Mouse (Mus musculus) lung, postnatal 0 days (tissue): ENCODE data around the gene Trim31. TPM values are rescaled to one million over a fixed set of nuclear protein-coding genes. Genes with fewer than 3 reads are reported as not detected.

Source experiments
- ATAC-seq: fragments of 200-750 bp; cut with Nextera tagmentation; 2 replicates; pipeline ENCODE4 v1.8.0; 2017; ENCODE audit warnings: moderate library complexity
- DNase-seq: peaks from one replicate; pipeline ENCODE4 v3.0.0-alpha.2; 2016; ENCODE audit warnings: low spot score
- H3K27ac ChIP-seq: fragments of 300-500 bp; sonication (generic); 2 replicates; pipeline ENCODE4 v1.5.1; 2014; ENCODE audit warnings: antibody characterized with exemption, mild to moderate bottlenecking, low read length, mixed read lengths
- H3K27me3 ChIP-seq: fragments of 300-500 bp; sonication (generic); replicated peaks from 2 replicates; pipeline ENCODE4 v1.6.1; 2014; ENCODE audit warnings: low read length, mixed read lengths; ENCODE audit not compliant: insufficient read depth
- H3K36me3 ChIP-seq: fragments of 300-500 bp; sonication (generic); 2 replicates; pipeline ENCODE4 v1.6.1; 2014; ENCODE audit warnings: low read length, mixed read lengths; ENCODE audit not compliant: insufficient read depth
- H3K4me1 ChIP-seq: fragments of 300-500 bp; sonication (generic); 2 replicates; pipeline ENCODE4 v1.6.1; 2014; ENCODE audit warnings: antibody characterized with exemption, low read depth, low read length, mixed read lengths; ENCODE audit not compliant: insufficient read depth
- H3K4me2 ChIP-seq: fragments of 300-500 bp; sonication (generic); replicated peaks from 2 replicates; pipeline ENCODE4 v1.6.1; 2014; ENCODE audit warnings: low read depth, mild to moderate bottlenecking, low read length, moderate library complexity, mixed read lengths
- H3K4me3 ChIP-seq: fragments of 300-500 bp; sonication (generic); 2 replicates; pipeline ENCODE4 v1.5.1; 2014; ENCODE audit warnings: low read depth, low read length
- H3K9ac ChIP-seq: fragments of 300-500 bp; sonication (generic); replicated peaks from 2 replicates; pipeline ENCODE4 v1.6.1; 2014; ENCODE audit warnings: low read depth, mild to moderate bottlenecking
- H3K9me3 ChIP-seq: fragments of 300-500 bp; sonication (generic); 2 replicates; pipeline ENCODE4 v1.6.1; 2016; ENCODE audit warnings: low read length, mixed read lengths
- CTCF ChIP-seq: IDR thresholded peaks from 2 replicates; pipeline ENCODE4 v1.5.1; 2016; ENCODE audit warnings: antibody characterized with exemption, mild to moderate bottlenecking
- EP300 ChIP-seq: IDR thresholded peaks from 2 replicates; pipeline ENCODE4 v1.6.1; 2016; ENCODE audit warnings: antibody characterized with exemption, mild to moderate bottlenecking, control low read depth
- WGBS: fragments of 180-500 bp; shearing (Covaris S2); extraction: QIAGEN DNeasy Blood & Tissue Kit; methylation state at CpG from one replicate; pipeline ENCODE4 v1.1.7; 2014; 5-methylcytosine and 5-hydroxymethylcytosine counted together
- polyA plus RNA-seq: library from polyadenylated mRNA; unstranded; fragments of >200 nt; fragmentation: Nextera tagmentation; extraction: Ambion mirVana; gene quantifications from 2 replicates; pipeline ENCODE4 v1.2.1, GENCODE M21; 2015

The Trim31 gene
- polyA plus RNA-seq, 1 experiment from 2014 or later: not detected

- Histone ChIP-seq H3K27me3 (peaks cover 22% of the 10 kb centered on the region; the same call in 1 of the 2 replicates), H3K4me1 (peaks cover 11% of the 10 kb centered on the region; the same call in 1 of the 2 replicates), H3K4me2 (peak overlapping the region; percentile 85), H3K9me3 (no peaks in the 10 kb centered on the region), H3K4me3 (peak overlapping the region; percentile 42), H3K36me3 (no peaks in the 10 kb centered on the region), H3K27ac (no peak overlapping the region), H3K9ac (peak overlapping the region; percentile 32; the same call in 1 of the 2 replicates)
- DNase-seq (peak; percentile 26), ATAC-seq (no peak)
- WGBS: 2% methylated on average over 57 of the region's 62 CpGs
- TF ChIP-seq EP300 (no peak), CTCF (peak; percentile 55)
Observed at GRCm38 (mm10) chr17:36947051-36947819, 49.3 kb downstream of the Trim31 start.

- H3K27ac ChIP-seq: no peak overlapping the region
- DNase-seq (no peak), ATAC-seq (no peak)
- TF ChIP-seq CTCF (no peak), EP300 (no peak)
- peaks cover 15% of the 10 kb centered on the region; the same call in 1 of the 2 replicates for H3K27me3 ChIP-seq
- H3K4me3 ChIP-seq: no peak overlapping the region
- H3K4me2 ChIP-seq: no peak overlapping the region
- H3K4me1 ChIP-seq: peaks cover 11% of the 10 kb centered on the region; the same call in 1 of the 2 replicates
- H3K9me3 ChIP-seq: no peaks in the 10 kb centered on the region
- WGBS: 73% methylated on average over 1 of the region's 1 CpGs
- no peaks in the 10 kb centered on the region for H3K36me3 ChIP-seq
- no peak overlapping the region for H3K9ac ChIP-seq
Observed at GRCm38 (mm10) chr17:36948286-36948685, 50.4 kb downstream of the Trim31 start.

- 89% methylated on average over 8 of the region's 8 CpGs for WGBS
- no peak overlapping the region for H3K4me3 ChIP-seq
- no peaks in the 10 kb centered on the region for H3K36me3 ChIP-seq
- H3K4me2 ChIP-seq: no peak overlapping the region
- TF ChIP-seq CTCF: no peak
- TF ChIP-seq EP300: no peak
- peaks cover 11% of the 10 kb centered on the region; the same call in 1 of the 2 replicates for H3K4me1 ChIP-seq
- peaks cover 10% of the 10 kb centered on the region; the same call in 1 of the 2 replicates for H3K27me3 ChIP-seq
- H3K9me3 ChIP-seq: no peaks in the 10 kb centered on the region
- no peak for DNase-seq
- no peak overlapping the region for H3K9ac ChIP-seq
- ATAC-seq: no peak
- H3K27ac ChIP-seq: no peak overlapping the region
Observed at GRCm38 (mm10) chr17:36949265-36949664, 51.3 kb downstream of the Trim31 start.

- ATAC-seq (peak; percentile 98), DNase-seq (peak; percentile 99)
- Histone ChIP-seq H3K27ac (peak within 1 kb of the TSS; percentile 84), H3K4me3 (peak within 1 kb of the TSS; percentile 65), H3K9ac (peak within 1 kb of the TSS; percentile 73), H3K4me2 (peak within 1 kb of the TSS; percentile 58), H3K36me3 (0 out of 2 replicates have a peak, but pooled peaks cover 7% of the 10 kb centered on the region), H3K9me3 (no peaks in the 10 kb centered on the region), H3K27me3 (no peaks in the 10 kb centered on the region), H3K4me1 (peaks cover 11% of the 10 kb centered on the region; the same call in 1 of the 2 replicates)
- WGBS: 2% methylated on average over 36 of the region's 36 CpGs
- TF ChIP-seq CTCF: no peak
- TF ChIP-seq EP300: peak; percentile 68; the same call in 1 of the 2 replicates
Observed at GRCm38 (mm10) chr17:36950981-36951947, 53.3 kb downstream of the Trim31 start, which contains the start of gene Ppp1r11. Ppp1r11 (minus strand) TSS chr17:36951741.

- H3K36me3 ChIP-seq: 0 out of 2 replicates have a peak, but pooled peaks cover 7% of the 10 kb centered on the region
- no peaks in the 10 kb centered on the region for H3K27me3 ChIP-seq
- no peak overlapping the region for H3K4me2 ChIP-seq
- no peak overlapping the region for H3K27ac ChIP-seq
- no peaks in the 10 kb centered on the region for H3K9me3 ChIP-seq
- no peak overlapping the region for H3K9ac ChIP-seq
- DNase-seq (no peak), ATAC-seq (no peak)
- TF ChIP-seq EP300: no peak
- TF ChIP-seq CTCF: no peak
- 88% methylated on average over 2 of the region's 2 CpGs for WGBS
- H3K4me3 ChIP-seq: no peak overlapping the region
- peaks cover 8% of the 10 kb centered on the region; the same call in 1 of the 2 replicates for H3K4me1 ChIP-seq
Observed at GRCm38 (mm10) chr17:36952631-36953030, 54.7 kb downstream of the Trim31 start.
